Mouse (Mus musculus): ENCODE measurements around the gene Sycn.
"Not testable (repeated sequence)": the region's sequence is repeated elsewhere in the genome, so short reads cannot be mapped to it uniquely, and the experiment has no call there.

The Sycn gene

DNA sequence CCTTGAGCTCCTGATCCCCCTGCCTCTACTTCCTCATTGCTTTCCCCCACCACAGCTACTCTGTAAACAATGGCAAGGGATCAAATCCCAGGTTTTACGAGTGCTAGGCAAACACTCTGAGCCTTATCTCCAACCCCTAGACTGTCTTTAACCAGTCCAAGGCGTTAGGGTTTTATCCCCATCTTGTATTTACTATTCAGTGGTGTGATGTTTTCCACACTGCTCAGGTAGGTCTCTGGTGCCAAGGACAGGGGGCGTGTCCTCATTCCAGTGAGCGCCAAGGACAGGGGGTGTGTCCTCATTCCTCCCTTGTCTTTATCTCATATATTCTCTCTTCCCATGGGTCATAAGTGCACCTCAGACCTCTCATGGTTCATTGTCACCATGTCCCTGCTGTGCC lies at the start of gene Sycn:
Gene Sycn, plus strand, starts transcription at position 360 of the 400 bp plus-strand sequence.
- no peak for DNase-seq

DNA sequence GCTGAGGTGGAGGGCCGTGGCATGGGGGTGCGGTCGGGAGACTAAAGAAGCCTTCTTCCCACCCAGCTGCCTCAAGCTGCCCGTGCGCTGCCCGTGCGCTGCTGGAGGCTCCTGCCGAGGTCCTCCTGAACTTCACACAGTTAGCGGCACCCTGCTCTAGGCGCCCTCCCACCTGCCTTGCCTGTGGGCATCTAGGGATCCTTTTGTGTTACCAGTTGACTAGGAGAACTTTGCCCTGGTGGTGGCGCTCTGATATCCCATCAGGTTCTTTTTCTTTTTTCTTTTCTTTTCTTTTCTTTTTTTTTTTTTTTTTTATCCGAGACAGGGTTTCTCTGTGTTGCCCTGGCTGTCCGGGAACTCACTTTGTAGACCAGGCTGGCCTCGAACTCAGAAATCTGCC lies 49.8 kb upstream of the Sycn start:
- no peak for DNase-seq

DNA sequence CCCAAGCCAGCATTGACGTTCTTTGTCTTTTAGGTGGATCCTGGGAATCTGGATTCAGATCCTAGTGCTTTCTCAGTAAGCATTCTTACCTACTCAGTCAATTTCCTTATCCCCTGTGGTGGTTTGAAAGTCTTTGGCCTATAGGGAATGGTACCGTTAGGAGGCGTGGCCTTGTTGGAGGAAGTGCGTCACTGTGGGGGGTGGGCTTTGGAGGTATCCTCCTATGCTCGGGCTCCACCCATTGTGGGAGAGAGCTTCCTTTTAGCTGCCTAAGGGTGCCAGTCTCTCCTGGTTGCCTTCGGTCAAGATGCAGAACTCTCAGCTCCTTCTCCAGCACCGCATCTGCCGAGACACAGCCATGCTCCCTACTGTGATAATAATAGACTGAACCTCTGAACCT lies 48.4 kb upstream of the Sycn start:
- DNase-seq: no peak

DNA sequence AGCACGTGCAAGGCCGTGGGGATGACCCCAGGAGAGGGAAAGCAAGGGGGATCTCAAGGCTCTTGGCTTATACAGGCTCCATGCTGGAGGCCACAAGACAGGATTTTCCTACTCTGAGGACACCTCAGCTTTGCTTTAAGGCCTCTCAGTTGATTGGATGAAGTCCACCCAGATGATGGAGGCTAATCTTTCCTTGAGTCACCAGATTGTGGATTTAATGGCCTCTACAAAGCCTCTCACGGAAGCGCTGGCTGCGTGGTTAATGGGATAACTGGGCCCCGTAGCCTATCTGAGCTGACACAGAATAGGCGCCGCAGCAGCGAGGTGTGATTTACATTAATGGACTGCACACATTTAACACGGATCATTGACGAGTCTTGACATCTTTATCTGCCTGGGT lies 45.3 kb upstream of the Sycn start:
- DNase-seq: no peak

DNA sequence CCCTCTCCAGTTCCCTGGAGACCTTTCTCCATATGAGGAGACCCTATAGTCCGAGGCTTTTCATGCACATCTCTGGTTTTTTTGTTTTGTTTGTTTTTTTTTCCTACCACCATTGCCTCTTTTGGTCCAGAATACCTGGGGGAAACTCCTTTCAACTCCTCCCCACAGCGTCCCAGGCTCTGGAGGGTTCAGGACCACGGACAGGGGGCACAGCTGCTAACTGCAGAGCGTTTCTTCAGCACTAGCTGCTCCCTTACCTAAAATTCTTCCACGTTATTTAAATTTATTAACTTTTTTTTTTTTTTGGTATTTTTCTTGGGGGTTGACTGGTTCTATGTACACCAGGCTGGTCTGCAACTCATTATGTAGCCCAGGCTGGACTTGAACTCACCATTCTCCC lies 35.1 kb upstream of the Sycn start:
- no peak for DNase-seq

DNA sequence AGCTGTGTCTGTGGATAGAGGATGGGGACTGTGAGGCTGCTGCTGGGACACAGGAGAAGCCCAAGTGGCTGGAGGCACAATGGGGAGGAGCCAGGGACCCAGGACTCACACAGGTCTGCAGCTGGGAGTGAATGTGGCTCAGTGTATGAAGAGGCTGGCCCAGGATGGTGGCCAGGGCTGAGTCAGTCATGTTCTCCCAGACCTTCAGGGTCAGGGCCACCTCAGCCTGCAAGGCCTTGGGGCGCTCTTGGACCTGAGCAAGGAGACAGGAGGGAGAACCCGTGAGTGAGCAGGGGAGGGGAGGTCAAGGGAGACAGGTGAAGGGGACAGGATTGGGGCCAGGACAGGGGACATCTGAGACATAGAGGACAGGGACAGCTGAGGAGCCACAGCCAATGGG lies 31.6 kb upstream of the Sycn start:
- DNase-seq: not testable (repeated sequence)

DNA sequence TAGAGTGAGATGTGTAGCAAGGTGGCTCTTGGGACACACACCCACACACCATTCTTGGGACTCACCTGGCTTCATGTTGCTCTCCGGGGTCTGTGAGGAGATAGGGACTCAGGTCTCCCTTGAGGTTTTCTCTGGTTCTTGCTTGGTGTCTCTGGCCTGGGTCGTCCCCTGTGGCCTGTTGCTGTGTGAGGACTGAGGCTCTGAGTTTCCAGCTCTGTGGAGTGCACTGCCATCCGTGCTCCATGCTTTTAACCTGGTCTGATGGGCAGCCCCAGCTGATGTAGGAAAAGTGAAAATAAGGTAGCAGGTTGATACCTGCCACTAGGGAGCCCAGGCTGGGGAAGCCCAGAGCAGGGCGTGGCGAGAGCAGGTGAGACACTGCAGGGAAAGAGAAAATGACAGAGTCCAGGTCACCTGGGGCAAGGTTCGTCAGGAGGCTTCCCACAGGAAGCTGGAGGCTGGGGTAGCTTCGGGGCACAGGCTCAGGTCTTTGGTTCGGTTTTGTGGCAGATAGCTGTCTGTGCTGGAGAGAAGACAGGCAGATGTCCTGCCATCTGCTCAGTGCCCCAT lies 30.2 kb upstream of the Sycn start, which contains the start of gene Ifnl2:
Gene Ifnl2, minus strand, starts transcription at position 51 of the 570 bp plus-strand sequence.
- peak; percentile 15 for DNase-seq

DNA sequence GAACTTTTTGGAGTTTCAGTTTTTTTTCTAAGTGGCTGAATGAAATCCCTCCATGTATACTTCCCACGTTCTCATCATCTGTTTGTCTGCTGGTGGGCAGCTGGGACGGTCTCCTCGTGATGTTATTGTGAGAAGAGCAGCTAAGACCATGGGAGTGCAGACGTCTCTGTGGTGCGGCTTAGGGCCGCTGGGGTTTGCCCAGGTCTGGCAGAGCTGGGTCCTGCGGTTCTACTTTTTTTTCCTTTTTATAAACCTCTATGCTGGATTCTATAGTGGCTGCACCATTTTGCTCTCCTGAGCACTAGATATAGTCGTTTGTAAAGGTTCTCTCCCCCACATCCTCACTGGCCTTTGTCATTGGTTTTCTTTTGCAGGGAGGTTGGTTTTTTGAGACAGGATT lies 29.2 kb upstream of the Sycn start:
- no peak for DNase-seq

DNA sequence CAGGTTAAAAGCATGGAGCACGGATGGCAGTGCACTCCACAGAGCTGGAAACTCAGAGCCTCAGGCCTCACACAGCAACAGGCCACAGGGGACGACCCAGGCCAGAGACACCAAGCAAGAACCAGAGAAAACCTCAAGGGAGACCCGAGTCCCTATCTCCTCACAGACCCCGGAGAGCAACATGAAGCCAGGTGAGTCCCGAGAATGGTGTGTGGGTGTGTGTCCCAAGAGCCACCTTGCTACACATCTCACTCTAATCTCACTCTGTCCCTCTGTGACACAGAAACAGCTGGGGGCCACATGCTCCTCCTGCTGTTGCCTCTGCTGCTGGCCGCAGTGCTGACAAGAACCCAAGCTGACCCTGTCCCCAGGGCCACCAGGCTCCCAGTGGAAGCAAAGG lies 18.1 kb upstream of the Sycn start, which contains the start of gene Ifnl3:
Gene Ifnl3, plus strand, starts transcription at position 301 of the 400 bp plus-strand sequence.
- DNase-seq: not testable (repeated sequence)

DNA sequence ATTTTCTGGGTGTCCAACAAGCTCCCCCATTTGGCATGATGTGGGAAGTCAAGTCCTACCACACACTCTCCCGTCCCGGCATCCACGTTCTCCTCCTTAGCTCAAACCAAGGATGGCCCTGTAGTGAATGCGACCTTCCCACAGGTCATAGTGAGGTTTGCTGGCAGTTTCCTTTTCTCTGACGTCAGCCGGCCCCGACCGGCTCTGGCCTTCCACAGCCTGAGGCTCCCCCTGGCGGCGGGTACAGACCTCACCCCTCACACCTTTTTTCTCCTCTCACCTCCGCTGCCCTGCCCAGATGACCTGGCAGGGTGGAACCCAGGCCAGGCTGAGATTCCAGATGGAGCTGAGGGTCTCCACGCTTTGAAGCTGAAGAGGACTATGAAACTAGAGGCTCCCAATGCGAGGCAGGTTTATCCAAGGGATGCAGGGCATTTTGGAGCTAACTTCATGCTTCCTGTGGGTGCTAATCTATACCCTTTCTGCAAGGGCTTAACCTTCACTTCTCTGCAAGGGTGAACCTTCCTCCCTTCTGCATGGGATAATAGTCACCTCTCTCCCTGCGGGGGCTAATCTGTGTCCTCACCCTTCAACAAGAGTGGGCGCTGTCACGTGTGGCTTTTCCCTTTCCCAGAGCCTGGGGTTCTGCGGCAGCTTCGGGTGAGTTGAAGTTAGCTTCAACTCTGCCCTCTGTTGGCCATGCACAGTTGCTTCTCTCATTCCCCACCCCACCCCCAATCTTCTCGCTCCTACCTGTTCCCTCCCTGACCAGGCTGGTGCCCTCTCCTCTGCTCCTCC lies 12.6 kb upstream of the Sycn start:
- peak; percentile 64 for DNase-seq

DNA sequence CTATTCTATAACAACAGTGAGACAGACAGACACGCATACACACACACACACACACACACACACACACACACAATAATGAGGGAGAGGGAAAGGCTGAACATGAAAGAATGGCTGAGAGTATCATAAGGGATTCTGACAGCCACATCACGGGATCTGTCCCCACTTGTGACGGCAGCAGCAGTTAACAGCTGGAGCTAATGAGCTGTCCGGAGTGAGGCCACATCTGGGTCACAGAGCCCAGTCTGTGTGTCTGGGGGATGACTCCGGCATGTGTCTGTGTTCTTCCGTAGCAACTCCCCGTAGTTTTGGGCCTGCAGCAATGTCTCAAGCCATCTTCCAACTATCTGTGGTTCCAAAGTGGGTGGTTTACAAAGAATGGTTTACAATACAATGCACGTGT lies 8.7 kb upstream of the Sycn start:
- no peak for DNase-seq

DNA sequence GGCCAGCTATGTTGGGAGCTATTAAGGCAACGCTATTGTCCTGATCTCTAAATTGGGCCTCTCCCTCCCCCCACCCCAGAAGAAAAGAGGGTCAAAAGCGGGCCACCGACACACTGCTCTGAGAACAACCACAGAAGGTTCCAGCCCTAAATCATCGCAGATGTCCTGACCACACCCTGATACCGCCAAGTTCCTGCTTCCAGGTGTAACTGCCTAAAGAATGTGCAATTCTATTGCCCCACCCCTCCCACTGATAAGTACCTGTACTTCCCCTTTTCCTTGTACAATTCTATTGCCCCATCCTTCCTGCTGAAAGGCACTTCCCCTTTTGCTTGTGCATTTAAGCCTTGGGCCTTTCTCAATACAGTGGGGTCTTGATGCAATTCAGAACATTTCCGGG lies 1.8 kb upstream of the Sycn start:
- not testable (repeated sequence) for DNase-seq

DNA sequence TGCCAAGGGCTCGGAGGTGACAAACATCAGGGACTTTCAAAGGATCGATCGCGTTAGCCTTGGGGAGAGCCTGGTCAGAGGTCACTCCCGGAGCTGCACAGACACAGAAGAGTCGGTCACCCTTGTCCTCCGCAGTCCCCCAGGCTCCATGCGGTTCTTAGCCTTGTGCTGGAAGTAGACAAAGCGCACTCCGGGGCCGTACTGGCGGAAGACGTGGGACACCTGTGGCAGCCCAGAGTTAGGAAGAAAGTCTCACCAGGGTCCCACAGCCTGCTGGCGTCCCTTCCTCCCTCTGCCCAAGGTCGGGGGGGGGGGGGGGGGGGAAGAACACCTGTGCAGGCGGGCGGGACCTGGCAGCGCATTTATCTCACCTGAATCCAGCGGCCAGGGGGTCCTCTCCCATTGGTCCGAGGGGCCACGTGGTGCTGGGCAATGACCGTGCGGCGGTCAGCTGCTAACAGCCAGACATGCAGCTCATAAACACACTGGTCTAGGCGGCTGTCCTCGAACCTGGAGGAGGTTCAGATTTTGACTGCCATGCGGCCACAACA lies 3.4 kb downstream of the Sycn start:
- DNase-seq: no peak

DNA sequence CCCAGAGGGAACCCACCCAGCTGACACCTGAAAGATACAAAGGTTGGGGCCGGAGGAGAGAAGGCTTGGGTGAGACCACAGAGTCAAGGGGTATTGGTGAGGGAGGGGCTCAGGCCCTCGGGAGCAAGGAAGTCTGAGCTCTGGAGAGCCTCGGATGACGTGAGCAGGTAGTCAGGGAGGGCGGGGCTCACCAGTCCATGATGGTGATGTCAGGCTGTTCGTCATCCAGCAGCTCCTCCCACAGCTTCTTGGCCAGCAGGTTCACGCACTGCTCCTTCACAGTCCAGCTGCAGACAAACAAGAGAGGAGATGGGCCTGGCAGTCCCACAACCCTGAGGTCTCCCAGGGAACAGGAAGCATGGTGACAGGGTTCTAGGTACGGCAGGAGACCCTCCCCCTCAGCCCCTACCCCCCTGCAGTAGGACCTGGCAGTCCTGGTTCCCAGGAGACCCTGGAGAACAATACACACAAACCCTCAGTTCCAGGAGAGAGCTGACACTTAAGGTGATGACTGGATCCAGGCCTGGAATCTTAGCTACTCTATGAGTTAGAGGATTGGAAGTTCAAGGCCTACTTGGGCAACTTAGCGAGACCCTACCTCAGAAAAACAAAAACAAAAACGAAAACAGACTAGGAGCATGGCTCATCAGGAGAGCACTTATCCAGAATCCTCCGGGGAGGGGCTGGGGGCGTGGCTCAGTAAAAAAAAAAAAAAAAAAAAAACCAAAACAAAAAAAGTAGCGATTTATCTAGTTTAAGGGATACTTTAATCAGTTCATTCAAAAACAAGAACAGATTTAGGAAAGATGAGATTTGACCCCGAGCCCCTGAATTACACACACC lies 4.6 kb downstream of the Sycn start:
- no peak for DNase-seq

DNA sequence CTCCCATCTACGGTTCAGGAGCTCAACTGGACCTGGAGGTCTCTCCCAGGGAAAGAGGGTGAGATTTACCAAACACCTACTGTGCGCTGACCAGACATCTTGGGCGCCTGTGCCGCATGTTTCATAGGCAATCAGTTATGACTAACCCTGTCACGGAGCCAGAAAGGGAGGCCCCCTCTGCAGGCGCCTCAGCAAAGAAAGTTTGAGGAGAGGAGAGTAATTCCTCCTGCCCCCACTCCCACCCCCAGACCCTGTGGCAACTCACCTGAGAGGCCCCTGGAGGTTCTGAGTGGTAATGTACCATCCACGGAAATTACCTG lies 5.2 kb downstream of the Sycn start:
- no peak for DNase-seq

DNA sequence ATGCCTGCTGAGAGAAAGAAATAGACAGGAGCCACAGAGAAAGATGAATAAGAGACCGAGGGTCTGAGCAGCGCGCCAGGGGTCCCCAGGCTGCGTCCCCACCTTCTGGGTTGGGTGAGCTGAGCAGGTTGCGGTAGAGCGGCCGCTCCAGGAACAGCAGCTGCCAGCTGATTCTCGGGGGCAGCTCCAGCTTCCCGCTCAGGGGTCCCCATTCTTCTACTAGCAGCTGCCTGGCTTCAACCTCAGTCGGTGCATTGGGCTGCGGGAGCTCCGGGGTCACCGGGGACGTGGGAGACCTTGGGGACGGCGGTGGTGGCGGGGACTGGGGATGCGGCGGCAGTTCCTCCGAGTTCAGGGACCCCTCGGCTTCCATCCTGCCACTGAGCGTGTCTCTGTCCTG lies 6.0 kb downstream of the Sycn start:
- no peak for DNase-seq

DNA sequence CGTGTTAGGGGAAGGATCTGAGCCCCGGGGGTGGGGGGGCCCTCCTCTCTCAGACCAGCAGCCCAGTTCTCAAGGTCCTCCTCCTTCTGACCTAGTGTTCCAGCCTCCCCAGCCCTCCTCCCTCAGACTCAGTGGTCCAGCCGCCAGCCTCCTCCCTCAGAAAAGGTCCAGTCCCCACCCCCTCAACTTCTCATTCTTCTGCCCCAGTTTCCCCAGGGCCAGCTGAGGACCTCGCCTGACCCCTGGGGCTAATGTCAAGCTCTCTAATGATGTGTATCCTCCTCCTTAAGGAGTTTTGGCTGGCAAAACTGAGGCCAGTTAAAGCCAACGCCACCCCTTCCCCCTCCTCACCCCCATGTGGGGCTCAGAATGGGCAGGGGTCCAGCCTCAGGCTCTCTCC lies 6.5 kb downstream of the Sycn start, which contains the start of gene Nccrp1:
Gene Nccrp1, minus strand, starts transcription at position 101 of the 400 bp plus-strand sequence.
- no peak for DNase-seq

DNA sequence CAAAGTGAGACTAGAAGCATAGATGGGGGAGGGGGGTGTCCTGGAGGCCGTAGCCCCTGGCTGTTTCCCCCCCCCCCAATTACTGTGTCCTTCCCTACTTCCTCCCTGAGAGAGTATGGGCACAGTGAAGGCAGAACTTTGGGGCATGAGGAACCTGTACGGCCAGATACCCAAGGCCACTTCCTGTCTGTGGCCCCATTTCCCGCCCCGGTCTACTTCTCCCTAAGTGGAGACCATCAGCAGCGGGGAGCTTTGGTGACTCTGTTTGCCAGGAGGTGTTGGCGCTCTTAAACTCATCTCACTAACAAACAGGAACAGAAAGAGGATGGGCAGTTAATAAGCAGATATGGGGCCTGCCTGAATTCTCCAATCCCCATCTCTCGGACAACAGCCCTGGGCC lies 6.9 kb downstream of the Sycn start:
- no peak for DNase-seq

DNA sequence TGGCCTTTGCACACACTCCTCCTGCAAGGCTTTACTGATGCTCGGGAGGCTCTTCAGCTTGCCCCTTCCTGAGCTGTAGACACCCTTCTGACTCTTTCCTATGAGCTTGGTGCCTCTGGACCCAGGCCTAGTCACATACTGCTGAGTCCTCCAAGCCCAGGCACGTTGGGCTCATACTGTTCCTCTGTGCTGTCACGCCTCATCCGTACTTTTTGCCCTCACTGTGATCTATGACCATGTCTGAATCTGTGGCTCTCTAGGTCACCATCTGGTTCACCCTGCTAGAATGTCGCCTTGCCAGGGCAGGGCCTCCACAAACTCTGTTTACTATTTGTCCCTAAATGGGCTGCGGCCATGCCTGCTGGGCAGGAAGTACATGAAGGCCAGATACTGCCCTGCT lies 12.4 kb downstream of the Sycn start:
- DNase-seq: no peak

DNA sequence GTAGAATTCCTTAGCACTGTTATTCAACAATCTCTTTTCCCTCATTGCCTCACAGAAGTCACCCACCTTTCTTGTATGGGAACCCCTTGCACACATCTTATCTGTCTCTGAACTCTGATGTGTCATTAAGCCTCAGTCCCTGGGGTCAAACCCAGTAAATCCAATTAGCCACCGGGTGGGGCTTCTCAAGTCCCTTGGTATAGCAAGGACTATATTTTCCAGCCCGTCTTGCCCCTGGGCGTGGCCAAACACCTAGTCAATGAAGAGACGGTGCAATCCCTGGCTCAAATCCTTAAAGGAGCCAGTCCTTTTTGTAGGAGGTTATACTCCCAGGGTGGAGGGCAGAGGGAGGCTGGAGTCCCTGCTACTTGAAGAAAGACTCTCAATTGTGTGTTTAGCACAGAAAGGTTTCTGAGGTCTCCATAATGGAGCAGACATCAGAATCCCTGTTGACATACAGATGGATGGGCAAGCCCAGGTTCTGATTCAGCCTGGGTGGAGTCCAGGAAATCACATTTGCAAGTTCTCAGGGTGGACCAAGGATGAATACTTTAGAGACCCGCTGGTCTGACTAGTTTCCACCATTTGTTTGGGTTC lies 15.4 kb downstream of the Sycn start:
- DNase-seq: no peak

DNA sequence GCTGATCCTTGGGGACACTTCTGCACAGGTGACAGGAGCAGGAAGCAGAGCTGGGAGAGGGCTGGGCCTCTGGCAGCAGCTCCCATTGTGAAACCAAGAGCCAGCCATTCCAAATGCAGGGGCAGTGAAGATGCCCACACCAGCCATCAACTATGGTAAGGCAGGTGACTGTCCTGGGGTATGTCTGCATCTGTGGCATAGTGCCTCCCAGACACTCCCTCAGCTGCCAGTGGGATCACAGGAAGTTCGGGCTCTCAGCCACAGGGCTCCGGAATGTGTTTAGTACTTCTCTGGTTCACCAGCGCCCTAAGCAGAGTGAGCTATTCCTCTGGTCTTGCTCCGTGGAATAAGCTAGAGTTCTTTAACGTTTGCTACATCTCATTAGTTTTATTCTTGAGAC lies 16.4 kb downstream of the Sycn start:
- DNase-seq: no peak

DNA sequence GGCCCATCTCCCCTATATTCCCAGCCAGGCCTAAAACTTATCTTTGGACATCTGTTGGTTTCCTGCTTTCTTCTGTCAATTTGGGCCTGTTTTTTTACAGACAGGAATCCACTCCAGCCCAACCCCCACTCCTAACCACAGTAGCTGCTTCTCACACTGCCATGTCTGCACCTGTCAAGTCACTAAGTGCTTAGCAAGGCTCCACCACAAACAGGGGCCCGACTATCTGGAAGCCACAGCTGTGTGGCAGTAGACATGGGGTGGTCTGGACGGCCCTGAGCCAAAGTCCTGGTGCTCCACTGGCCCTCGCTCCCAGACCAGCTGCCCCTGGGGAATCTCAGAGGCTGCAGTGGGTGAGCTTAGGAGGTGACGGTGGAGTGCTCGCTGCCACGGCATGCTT lies 17.0 kb downstream of the Sycn start:
- DNase-seq: peak; percentile 6

DNA sequence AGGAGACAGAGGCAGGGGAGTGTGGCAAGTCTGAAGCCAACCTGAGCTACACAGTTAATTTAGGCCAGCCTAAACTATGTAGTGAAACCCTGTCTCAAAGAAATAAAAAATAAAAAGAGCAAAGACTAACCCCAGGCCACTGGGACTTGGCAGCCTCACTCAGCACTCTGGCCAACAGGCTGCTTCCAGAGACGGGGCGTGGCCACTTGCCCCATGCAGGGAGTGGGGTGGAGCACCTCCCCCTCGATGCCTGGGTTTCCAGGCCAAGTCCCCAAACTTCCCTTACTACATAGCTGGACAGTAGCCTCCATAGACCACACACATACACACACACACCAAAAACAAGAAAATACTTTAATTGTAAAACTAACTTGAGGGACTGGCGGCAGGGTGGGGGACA lies 17.8 kb downstream of the Sycn start:
- DNase-seq: peak; percentile 34

All from cerebellum, adult 9-11 months (tissue).